Mouse (Mus musculus): ENCODE data around the gene Rnase9.

- no peak for TF ChIP-seq CTCF (IDR thresholded peaks at IDR 0.05; ENCODE audit: borderline replicate concordance, control insufficient read depth, extremely low read depth, insufficient read depth, low read length, poor library complexity)
- TF ChIP-seq POLR2A (IDR thresholded peaks at IDR 0.05; ENCODE audit: control insufficient read depth, extremely low read depth, insufficient read depth, low read length, poor library complexity): no peak
Observed at GRCm38 (mm10) chr14:51009572-51009971, 32.1 kb downstream of the Rnase9 start.
